Mouse (Mus musculus) lung, postnatal 0 days (tissue): ENCODE results near the gene Pbx2.

Experiments used
- CTCF ChIP-seq: IDR thresholded peaks from 2 replicates; pipeline ENCODE4 v1.5.1; 2016; ENCODE audit warnings: antibody characterized with exemption, mild to moderate bottlenecking
- EP300 ChIP-seq: IDR thresholded peaks from 2 replicates; pipeline ENCODE4 v1.6.1; 2016; ENCODE audit warnings: antibody characterized with exemption, mild to moderate bottlenecking, control low read depth

GRCm38 (mm10) chr17:34549156-34549555 lies 41.9 kb upstream of the Pbx2 start:
- TF ChIP-seq CTCF (no peak), EP300 (no peak)
